Mouse (Mus musculus) layer of hippocampus, postnatal 10 days (tissue): ENCODE measurements around the gene Kctd3. TPM values are rescaled to one million over a fixed set of nuclear protein-coding genes. Genes with fewer than 3 reads are reported as not detected.

Source experiments
- DNase-seq, 2 experiments: peaks; one replicate each; pipeline ENCODE4 v3.0.0; 2021; ENCODE audit warnings: low spot score in 2 of 2
- total RNA-seq, 2 experiments: library from RNA; stranded (reverse); gene quantifications; 2 replicates each; pipeline ENCODE4 v1.2.3; 2021

The Kctd3 gene
- total RNA-seq, 2 experiments from 2014 or later: 104 to 113 TPM

DNA sequence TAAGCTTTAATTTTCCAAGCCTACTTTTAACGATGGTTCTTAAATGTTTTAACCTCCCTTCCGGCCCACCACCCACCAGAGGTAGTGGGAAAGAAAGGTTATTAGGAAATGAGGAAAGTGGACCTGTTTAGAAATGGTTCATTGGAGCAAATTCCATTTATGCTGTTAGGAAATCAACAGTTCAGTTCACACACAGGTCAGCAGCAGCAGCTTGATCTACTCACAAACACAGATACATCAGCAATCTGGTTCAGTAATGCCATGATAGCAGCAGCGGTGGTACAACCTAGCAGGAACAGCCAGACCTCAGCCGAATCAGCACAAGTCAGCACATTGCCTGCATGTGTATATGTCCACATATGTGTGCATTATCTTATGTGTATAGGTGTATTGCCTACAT is 3.0 kb upstream of the Kctd3 start:
- no peak for DNase-seq

DNA sequence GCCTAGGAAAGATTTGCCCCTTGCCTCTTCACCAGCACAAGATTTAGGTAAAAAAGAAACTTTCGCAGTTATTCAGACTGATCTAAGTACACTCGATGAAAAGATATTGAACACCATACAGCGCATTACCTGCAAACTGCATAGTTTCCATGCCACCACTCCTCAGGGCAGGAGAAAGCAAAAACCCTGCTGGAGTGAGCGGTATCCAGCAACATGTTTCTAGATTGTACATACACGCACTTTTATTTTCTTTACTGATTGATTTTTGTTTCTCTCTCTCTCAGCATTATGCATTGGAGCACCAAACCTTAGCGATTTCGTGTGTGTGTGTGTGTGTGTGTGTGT is 311 bp upstream of the Kctd3 start:
- no peak for DNase-seq

DNA sequence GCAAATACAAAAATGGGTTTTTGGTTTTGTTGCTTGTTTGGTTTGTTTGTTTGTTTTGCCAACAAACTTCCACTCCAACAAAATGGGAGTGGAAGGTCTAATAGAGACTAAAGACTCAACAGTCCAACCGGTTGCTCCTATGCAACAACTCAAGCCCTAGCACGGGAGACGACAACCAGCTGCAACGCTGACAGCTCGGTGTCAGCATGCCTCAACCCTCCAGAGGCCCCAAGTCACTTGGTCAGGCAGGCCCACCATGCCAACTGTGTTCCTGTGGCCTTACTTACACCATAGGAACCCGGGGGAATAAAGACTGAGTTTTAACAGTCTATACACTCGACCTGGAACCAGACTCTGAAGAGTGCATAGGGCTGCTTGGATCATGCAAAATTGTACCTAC is 815 bp downstream of the Kctd3 start:
- DNase-seq: no peak

DNA sequence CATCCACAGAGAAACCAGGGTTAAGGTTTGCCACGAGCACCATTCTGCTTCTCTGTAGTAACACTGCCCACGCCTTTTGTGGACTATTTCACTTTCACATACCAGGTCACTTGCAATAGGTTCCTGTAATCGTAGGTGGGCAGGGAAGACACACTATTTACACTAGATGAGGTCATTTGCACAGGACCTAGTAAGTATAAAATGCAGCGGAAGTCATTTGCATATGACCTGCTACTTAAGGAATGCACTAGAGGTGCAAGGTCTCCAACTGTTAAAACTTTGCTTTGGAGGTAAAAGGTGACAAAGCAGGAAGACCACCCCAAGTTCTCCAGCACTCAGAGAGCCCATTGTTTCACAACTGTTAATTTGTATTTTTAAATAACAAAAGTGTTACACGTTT is 1.4 kb downstream of the Kctd3 start:
- DNase-seq: no peak

DNA sequence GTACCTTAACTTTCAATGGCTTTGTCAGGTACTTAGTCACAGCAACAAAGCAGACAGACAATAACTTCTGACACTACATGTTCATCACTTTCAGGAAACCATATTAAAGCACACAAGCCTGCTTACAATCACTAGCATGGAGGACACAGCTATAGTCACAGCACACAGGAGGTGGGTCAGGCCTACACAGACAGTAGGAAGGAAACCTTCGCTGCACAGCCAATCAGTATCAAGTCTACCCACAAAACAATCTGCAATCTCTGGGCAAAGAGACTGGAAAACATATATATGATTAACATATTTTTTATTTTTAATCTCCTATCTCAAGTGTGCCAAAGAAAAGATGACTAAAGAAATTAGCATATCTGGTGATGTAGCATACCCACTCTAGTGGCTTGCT is 2.9 kb downstream of the Kctd3 start:
- DNase-seq: no peak

DNA sequence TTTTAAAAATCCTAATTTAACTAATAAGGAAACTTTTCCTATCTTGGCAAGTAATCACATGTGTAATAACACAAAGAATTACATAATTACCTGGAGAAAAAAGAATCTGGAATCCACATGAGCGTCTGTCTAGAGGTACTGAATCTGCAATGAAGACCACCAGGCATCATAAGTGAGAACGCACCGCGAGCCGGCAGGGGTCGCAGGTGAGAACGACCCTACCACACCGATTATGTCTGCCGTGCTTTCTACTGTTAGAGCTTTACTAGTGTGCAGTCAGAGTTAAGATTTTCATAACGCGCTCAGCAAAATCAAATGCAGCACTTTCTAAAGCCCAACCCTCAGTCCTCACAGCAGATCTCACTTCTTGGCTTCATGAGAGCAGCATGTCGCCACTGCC is 5.8 kb downstream of the Kctd3 start:
- DNase-seq: no peak

DNA sequence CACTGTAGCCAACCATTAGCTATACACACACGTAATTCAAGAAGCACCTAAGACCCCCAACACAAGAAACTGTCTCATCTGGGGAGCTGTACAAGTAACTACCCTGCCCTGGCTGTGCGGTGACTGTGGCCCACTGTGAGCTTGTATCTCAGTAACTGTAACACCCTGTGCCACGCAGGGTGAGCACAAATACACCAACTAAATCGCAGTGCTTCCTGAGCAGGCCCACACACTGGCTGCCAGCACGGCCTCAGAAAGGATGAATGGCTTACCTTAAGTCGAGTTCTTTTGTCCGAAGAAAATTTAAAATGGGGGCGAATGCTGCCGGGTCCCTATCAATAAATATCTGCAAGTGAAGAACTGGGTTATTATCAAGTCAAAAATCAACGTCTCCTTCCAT is 7.7 kb downstream of the Kctd3 start:
- no peak for DNase-seq

DNA sequence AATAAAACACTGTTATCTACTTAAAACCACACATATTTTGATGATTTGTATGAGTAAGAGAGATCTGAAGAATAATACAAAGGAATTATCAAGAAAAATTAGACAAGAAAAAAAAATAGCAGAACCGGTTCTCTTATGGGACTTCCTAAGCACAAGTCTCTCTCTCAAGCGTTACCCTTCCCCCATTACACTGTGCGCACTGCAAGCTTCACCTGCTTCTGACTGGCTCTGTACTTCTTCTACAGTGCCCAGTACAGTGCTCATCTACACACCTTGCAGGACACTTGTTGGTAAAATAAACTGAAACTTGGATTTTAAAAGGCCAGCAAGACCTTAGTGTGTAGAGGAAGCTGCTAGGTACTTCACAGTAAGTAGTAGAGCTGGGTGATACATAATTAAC is 9.7 kb downstream of the Kctd3 start:
- no peak for DNase-seq

DNA sequence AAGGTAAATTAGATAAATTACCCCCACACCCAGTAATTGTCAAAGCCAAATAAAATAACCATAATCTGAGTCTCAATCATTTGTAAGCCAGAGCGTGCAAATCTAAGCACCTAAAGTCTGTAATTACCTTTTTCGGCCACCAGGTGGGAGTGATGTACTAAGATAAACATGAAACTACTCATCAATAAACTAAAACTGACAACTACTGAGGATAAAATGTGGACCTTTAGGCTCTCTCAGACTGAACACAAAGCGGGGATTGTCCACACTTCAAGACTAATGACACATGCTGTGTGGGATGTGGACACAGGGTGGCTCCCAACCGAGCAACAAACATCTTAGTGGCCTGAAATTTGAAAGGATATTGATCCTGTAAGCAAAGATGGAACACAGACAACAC is 14.4 kb downstream of the Kctd3 start:
- DNase-seq: peak; percentile 45 to 65

DNA sequence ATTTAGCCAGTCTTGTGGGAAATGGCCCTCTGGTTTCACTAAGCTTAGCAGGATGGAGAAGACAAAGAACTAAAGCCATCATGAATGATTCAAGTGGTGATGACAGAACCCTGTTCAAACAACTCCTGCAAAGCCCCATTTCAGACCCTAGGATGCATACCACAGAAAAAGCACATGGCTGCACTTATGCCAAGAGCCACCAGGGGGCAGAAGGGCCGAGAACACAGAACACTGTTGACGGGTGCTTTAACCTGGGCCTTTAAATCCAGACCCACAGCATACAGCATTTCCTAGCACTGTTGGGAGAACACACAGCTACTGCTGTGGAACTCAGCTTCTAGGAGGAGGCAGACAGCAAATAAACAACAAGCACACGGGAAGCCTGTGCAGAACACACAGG is 27.6 kb downstream of the Kctd3 start:
- peak; percentile 66 to 73 for DNase-seq

DNA sequence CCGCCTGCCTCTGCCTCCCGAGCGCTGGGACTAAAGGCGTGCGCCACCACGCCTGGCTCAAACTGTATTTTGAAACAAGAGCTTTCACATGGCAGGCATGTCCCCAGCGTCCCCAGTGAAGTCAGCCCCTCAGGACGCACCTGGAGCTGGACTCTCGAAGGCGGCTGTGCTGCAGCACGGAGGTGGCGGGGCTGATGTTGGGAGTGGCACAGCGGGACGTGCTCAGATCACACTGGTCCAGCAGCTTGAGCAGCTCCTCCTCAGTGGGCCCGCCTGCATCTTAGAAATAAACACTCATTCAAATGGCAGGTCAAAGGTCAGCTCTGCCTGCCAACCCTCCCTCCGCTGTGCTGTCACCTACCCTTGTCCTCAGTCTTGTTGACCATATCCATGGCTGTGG is 33.7 kb downstream of the Kctd3 start:
- no peak for DNase-seq

DNA sequence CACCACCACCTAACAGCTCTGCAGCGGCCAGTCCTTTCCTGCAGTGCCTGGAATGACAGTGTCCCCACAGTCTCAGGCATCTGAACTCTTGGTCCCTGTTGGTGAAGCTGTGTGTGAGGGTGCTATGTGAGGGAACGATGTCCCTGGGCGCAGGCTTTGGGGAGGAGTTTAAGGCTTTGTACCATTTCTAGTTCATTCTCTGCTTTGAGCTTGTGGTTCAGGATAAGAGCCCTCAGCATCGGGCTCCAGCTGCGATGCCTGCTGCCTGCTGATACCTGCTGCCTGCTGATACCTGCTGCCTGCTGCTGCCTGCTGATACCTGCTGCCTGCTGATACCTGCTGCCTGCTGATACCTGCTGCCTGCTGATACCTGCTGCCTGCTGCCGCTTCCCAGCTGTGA is 34.6 kb downstream of the Kctd3 start:
- DNase-seq: no peak

DNA sequence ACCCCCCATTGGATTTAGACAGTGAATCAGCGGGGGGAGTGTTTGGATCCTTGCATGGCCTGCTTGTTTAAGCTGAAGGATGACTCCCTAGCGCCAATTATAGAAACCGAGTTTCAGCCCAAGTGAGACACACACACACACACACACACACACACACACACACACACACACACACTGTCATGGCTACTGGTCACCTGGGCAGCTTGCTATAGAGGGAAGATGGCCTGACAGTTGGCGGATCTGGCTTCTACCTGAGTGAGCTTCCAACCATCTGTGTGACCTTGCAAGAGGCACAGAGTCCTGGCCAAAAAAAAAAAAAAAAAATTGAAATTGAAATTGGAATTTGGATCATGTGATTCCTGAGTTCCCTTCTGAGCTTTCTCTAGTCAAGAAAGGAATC is 55.1 kb downstream of the Kctd3 start:
- no peak for DNase-seq

DNA sequence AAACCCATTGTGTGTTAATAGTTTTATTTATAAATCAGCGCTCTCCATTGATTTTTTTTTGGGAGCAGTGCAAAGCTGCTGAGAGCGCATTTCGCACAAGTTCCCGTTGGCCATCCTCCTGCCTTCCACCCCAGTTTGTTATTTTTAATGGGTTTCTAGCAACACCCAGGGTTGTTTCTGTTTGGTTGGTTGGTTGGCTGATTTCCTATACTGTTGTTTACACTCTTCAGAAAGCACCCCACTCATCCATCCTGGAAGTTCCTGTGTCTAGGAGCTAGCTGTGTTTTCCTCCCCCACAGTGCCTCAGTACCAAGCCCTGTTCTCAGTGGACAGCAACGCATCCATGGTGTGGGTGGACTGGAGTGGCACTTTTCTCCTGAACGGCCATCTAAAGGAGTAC is 56.5 kb downstream of the Kctd3 start:
- no peak for DNase-seq

DNA sequence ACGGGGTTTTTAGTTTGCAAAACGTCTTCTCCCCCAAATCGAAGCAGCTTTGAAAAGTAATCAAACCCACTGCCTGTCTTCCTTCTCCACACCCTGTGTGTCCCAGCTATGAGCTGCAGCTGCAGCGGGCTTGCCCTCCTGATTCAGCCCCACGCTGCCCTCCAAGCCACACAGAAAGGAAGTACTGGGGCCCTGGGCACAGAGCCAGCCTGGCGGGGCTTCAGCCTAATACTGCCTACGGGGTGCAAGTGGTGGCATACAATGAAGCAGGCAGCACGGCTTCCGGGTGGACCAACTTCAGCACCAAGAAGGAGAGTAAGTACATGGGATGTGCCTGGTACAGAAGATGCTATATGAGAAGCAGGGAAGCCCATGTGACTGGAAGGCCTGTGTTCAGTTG is 59.4 kb downstream of the Kctd3 start:
- DNase-seq: peak; percentile 46 to 62

DNA sequence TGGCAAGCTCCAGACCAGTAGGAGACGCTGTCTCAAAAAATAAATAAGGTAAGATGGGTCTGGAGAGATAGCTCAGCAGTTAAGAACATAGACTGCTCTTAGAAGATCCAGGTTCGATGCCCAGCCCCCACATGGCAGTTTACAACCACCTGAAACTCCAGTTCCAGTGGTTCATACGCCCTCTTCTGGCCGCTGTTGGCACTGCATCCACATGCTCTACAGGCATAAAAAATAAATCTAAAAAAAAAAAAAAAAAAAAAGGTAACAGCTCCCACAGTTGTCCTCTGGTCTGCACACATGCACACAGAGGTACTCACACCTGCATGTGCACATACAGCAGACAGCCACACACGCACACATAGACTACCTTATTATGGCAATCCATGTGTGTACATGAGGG is 59.8 kb downstream of the Kctd3 start:
- peak; percentile 25 to 37 for DNase-seq

DNA sequence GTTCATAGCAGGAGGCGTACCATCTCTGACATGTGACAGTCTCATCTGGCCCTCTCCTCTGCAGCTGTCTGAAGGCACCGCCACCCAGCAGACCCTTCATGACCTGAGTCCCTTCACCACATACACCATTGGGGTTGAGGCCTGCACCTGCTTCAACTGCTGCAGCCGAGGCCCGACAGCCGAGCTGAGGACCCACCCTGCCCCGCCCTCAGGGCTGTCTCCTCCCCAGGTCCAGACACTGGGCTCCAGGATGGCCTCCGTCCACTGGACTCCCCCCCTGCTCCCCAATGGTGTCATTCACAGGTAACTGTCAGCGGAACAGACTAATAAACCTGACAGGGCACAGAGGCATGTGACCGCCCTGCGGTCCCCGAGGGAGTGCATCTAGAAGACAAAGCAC is 60.8 kb downstream of the Kctd3 start:
- DNase-seq: no peak

DNA sequence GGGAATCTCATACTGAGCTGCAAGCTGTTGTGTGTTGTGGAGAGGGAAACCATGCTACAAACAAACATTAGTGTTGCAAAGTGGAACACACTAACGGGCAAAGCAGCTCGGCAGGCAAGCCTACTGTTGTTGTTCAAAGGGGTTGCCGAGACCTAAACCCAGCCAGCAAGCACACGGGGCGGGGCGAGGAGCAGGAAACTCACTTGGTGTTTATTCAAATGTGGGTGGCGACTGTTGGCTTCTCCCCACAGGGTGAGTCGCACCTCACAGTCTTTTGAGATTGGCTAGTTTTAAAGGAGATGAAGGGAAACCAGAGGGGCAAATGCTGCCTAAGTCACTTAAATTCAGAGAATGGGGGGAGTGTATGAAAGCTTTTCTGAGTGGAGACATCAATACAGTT is 62.3 kb downstream of the Kctd3 start:
- DNase-seq: no peak

DNA sequence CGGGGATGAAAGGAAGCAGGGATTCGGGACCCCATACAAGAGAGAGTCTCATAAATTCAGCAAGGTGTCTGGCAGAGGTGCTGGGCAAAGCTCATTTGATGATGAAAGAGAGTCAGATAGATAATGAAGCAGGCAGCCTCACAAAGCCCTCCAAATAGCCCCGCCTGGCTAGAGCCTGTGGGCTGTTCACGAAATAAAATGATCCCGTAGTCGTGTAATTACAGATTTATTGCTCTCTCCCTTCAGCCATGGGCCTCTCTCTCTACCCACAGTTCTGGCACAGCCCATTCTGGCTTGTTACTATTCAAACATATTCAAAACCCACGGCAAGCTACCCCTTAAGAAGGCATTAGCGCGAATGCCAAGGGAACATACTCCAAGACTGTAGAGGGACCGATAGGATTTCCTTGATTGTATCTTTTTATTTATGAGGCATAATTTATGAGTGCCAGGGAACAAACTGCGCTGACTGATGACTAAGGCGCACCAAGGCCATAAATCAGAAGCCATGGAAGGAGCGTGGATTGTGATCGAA is 70.3 kb downstream of the Kctd3 start:
- DNase-seq: no peak
